Mouse (Mus musculus) E14TG2a.4 (cell line): Measurements from ENCODE around the gene Col2a1.

Source experiments
- CTCF ChIP-seq: conservative IDR thresholded peaks from 2 replicates; pipeline ENCODE4 v1.5.1; 2014; ENCODE audit warnings: low read length
- POU5F1 ChIP-seq: IDR thresholded peaks from 2 replicates; pipeline ENCODE4 v1.6.1; 2014; ENCODE audit warnings: low read length, borderline replicate concordance

- TF ChIP-seq CTCF (no peak), POU5F1 (no peak)
These were observed 686 bp upstream of the Col2a1 start for GRCm38 (mm10) chr15:98005181-98005580.
